Mouse (Mus musculus) hindbrain, embryonic 14.5 days (tissue): ENCODE results near the gene Cryaa. TPM values are rescaled to one million over a fixed set of nuclear protein-coding genes. Genes with fewer than 3 reads are reported as not detected.

Experiments
- ATAC-seq: fragments of 200-750 bp; cut with Nextera tagmentation; 2 replicates; pipeline ENCODE4 v1.8.0; 2017; ENCODE audit warnings: moderate number of reproducible peaks, mild to moderate bottlenecking, moderate TSS enrichment, moderate library complexity; ENCODE audit not compliant: low FRiP score
- DNase-seq: peaks from one replicate; pipeline ENCODE4 v3.0.0-alpha.2; 2015; ENCODE audit warnings: low spot score
- H3K27ac ChIP-seq: fragments of 300-500 bp; sonication (generic); 2 replicates; pipeline ENCODE4 v1.5.1; 2014; ENCODE audit warnings: mild to moderate bottlenecking, moderate library complexity
- H3K27me3 ChIP-seq: fragments of 300-500 bp; sonication (generic); 2 replicates; pipeline ENCODE4 v1.6.1; 2014; ENCODE audit warnings: mild to moderate bottlenecking, low read length, mixed read lengths; ENCODE audit not compliant: control insufficient read depth, insufficient read depth
- H3K36me3 ChIP-seq: fragments of 300-500 bp; sonication (generic); replicated peaks from 2 replicates; pipeline ENCODE4 v1.6.1; 2014; ENCODE audit not compliant: control insufficient read depth, insufficient read depth
- H3K4me1 ChIP-seq: fragments of 300-500 bp; sonication (generic); replicated peaks from 2 replicates; pipeline ENCODE4 v1.6.1; 2014; ENCODE audit warnings: antibody characterized with exemption, low read length, mixed read lengths; ENCODE audit not compliant: control insufficient read depth, insufficient read depth
- H3K4me2 ChIP-seq: fragments of 300-500 bp; sonication (generic); replicated peaks from 2 replicates; pipeline ENCODE4 v1.6.1; 2014; ENCODE audit warnings: mild to moderate bottlenecking, moderate library complexity
- H3K4me3 ChIP-seq: fragments of 300-500 bp; sonication (generic); replicated peaks from 2 replicates; pipeline ENCODE4 v1.5.1; 2014; ENCODE audit warnings: mild to moderate bottlenecking, low read length
- H3K9ac ChIP-seq: fragments of 300-500 bp; sonication (generic); 2 replicates; pipeline ENCODE4 v1.6.1; 2014
- H3K9me3 ChIP-seq: fragments of 300-500 bp; sonication (generic); 2 replicates; pipeline ENCODE4 v1.6.1; 2016; ENCODE audit warnings: low read length; ENCODE audit not compliant: control insufficient read depth
- WGBS: fragments of 180-500 bp; shearing (Covaris S2); extraction: QIAGEN DNeasy Blood & Tissue Kit; methylation state at CpG from one replicate; pipeline ENCODE4 v1.1.7; 2014; 5-methylcytosine and 5-hydroxymethylcytosine counted together
- polyA plus RNA-seq: library from polyadenylated mRNA; unstranded; fragments of >200 nt; fragmentation: Nextera tagmentation; extraction: Ambion mirVana; gene quantifications from 2 replicates; pipeline ENCODE4 v1.2.1, GENCODE M21; 2014

Gene Cryaa
- polyA plus RNA-seq, 1 experiment from 2014 or later = 0.20 TPM

DNA sequence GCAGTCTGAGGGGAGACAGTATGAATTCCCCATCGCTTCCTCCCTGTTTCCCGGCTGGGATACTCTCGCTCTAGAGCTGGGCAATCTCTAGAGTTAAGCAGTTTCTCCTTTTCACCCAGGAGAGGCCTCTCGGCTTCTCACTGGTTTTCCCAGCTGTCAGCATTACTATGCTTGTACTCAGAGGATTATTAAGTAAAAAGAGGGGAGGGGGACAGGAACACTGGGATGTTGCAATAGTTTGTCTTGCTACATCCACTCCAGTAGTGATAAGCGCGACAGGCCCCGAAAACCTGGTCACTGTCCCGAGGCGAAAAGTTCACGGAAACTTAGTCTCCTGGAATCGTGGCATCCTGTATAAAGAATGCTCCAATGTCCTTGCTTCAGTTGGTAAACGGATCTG lies 5.3 kb upstream of the Cryaa start:
- no peaks in the 10 kb centered on the region for H3K36me3 ChIP-seq
- no peak overlapping the region for H3K9ac ChIP-seq
- H3K9me3 ChIP-seq = no peaks in the 10 kb centered on the region
- H3K27ac ChIP-seq = no peak overlapping the region
- WGBS = 94% methylated on average over 12 of the region's 12 CpGs
- no peak overlapping the region for H3K4me2 ChIP-seq
- no peak for ATAC-seq
- no peak for DNase-seq
- no peaks in the 10 kb centered on the region for H3K27me3 ChIP-seq
- H3K4me1 ChIP-seq = no peaks in the 10 kb centered on the region
- H3K4me3 ChIP-seq = no peak overlapping the region

DNA sequence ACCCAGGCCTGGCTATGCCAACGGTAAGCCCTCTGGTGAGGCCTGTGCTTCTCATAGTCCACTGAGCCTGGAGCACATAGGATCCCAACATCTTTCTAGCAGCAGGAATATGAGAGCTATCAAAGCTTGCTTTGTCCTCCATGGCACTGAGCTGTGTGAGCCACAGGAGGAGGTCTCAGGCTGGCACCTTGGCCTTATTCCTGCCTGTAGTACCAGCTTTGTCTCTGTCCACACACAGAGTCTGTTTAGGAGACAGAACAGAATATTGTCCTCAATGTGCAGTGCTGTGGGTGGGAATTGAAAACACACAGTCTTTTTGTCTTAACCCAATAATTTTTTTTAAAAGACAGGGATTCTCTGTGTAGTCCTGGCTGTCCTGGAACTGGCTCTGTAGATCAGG lies 3.2 kb upstream of the Cryaa start:
- H3K4me2 ChIP-seq = no peak overlapping the region
- no peak overlapping the region for H3K27ac ChIP-seq
- H3K4me1 ChIP-seq = no peaks in the 10 kb centered on the region
- DNase-seq (no peak), ATAC-seq (no peak)
- H3K9me3 ChIP-seq = no peaks in the 10 kb centered on the region
- WGBS = 90% methylated on average over 1 of the region's 1 CpGs
- H3K27me3 ChIP-seq = no peaks in the 10 kb centered on the region
- H3K9ac ChIP-seq = no peak overlapping the region
- no peaks in the 10 kb centered on the region for H3K36me3 ChIP-seq
- no peak overlapping the region for H3K4me3 ChIP-seq

- Histone ChIP-seq H3K9ac (no peak overlapping the region), H3K9me3 (no peaks in the 10 kb centered on the region), H3K4me2 (no peak overlapping the region), H3K4me1 (no peaks in the 10 kb centered on the region), H3K27me3 (no peaks in the 10 kb centered on the region), H3K36me3 (no peaks in the 10 kb centered on the region), H3K27ac (no peak overlapping the region), H3K4me3 (no peak overlapping the region)
- DNase-seq = no peak
- ATAC-seq = no peak
- WGBS = 69% methylated on average over 2 of the region's 2 CpGs
These were observed 2.8 kb downstream of the Cryaa start for GRCm38 (mm10) chr17:31680450-31680849.

DNA sequence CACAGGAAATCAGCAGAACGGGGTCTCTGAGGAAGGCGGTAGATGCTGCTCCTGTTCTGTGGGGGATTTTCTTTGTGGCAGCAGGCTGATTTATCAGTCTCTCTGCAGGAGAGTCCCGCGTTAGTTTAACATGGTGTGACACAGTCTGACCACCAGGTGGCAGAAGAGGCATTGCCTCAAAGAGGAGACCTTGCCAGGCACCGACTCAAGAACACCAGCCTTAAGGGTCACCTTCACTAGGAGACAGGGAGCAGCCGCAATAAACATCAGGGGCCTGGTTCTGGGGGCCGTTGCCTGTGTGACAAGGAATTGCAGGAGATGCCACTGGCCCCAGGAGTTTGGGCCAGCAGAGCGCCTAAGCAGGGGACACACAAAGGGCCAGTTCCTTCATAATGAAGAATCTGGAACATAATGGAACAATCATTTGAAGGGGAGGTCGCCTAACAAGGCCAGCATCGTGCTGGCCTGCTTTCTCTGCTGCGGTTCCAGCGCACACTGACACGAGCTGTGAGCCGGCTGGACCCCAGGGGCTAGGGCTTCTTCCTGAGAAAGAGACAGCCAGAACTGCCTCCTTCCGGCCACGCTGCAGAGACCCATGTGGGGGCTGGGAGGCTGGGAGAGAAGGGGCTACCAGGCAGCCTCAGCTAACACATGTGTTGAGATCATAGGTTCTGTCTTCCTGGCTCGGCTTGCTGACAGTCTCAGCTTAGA lies 8.1 kb downstream of the Cryaa start:
- Histone ChIP-seq H3K4me1 (peaks cover 7% of the 10 kb centered on the region), H3K27me3 (no peaks in the 10 kb centered on the region), H3K4me3 (no peak overlapping the region), H3K27ac (peak overlapping the region; percentile 72), H3K9me3 (no peaks in the 10 kb centered on the region), H3K36me3 (no peaks in the 10 kb centered on the region), H3K4me2 (0 out of 2 replicates have a peak overlapping the region, but pooled peaks have one; percentile 24), H3K9ac (peak overlapping the region; percentile 51)
- DNase-seq (peak; percentile 88), ATAC-seq (peak; percentile 85)
- 16% methylated on average over 17 of the region's 17 CpGs for WGBS

DNA sequence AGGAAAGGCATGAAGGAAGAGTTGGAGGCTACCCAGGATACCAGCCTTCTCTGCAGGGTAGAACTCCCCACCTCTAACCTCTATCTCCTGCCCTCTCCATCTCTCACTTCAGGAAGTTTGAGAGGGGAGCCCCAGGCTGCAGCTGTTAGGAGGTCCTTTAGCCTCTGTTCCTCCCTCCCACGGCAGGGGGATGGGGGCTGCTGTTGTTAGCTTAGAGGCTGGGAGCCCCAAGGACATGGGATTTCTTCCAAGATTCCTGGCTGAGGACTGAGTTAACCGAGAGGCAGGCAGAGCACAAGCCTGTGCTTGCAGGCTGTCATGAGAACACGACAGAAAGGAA lies 8.6 kb downstream of the Cryaa start:
- Histone ChIP-seq H3K27ac (peak overlapping the region; percentile 72), H3K9ac (no peak overlapping the region; the same call in 1 of the 2 replicates), H3K27me3 (no peaks in the 10 kb centered on the region), H3K4me3 (no peak overlapping the region), H3K4me2 (no peak overlapping the region), H3K4me1 (peaks cover 7% of the 10 kb centered on the region), H3K36me3 (no peaks in the 10 kb centered on the region), H3K9me3 (no peaks in the 10 kb centered on the region)
- no peak for DNase-seq
- 38% methylated on average over 3 of the region's 3 CpGs for WGBS
- ATAC-seq = peak; percentile 10; the same call in 1 of the 2 replicates

- no peak overlapping the region for H3K27ac ChIP-seq
- 72% methylated on average over 9 of the region's 9 CpGs for WGBS
- ATAC-seq (no peak), DNase-seq (no peak)
- no peaks in the 10 kb centered on the region for H3K36me3 ChIP-seq
- no peak overlapping the region for H3K4me2 ChIP-seq
- H3K9ac ChIP-seq = no peak overlapping the region
- peaks cover 7% of the 10 kb centered on the region for H3K4me1 ChIP-seq
- no peak overlapping the region for H3K4me3 ChIP-seq
- no peaks in the 10 kb centered on the region for H3K9me3 ChIP-seq
- H3K27me3 ChIP-seq = no peaks in the 10 kb centered on the region
These were observed 10.5 kb downstream of the Cryaa start for GRCm38 (mm10) chr17:31688112-31688511.

DNA sequence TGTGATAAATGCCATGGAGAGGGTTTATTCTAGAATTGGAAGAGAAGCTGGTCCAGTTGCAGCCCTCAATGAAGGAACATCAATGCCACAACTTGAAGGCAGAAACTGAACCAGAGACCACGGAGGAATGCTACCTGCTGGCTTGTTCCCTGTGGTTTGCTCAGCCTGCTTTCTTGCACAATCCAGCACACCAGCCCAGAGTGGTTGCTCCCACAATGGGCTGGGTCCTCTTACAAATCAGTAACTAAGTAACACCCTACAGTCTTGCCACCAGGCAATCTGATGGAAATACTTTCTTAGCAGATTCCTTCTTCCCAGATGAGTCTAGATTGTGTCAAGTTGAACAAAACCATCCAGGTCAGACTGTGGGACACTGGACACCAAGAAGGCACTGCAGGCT lies 12.0 kb downstream of the Cryaa start:
- no peak overlapping the region for H3K4me3 ChIP-seq
- H3K4me1 ChIP-seq = peaks cover 7% of the 10 kb centered on the region
- H3K36me3 ChIP-seq = no peaks in the 10 kb centered on the region
- H3K9ac ChIP-seq = no peak overlapping the region
- H3K9me3 ChIP-seq = no peaks in the 10 kb centered on the region
- DNase-seq (no peak), ATAC-seq (no peak)
- no peaks in the 10 kb centered on the region for H3K27me3 ChIP-seq
- no peak overlapping the region for H3K4me2 ChIP-seq
- WGBS = 82% methylated on average over 1 of the region's 1 CpGs
- no peak overlapping the region for H3K27ac ChIP-seq

GRCm38 (mm10) chr17:31692918-31693317 lies 15.3 kb downstream of the Cryaa start:
- Histone ChIP-seq H3K9ac (no peak overlapping the region), H3K4me2 (no peak overlapping the region), H3K36me3 (no peaks in the 10 kb centered on the region), H3K4me3 (no peak overlapping the region), H3K27ac (no peak overlapping the region), H3K4me1 (no peaks in the 10 kb centered on the region), H3K9me3 (no peaks in the 10 kb centered on the region), H3K27me3 (no peaks in the 10 kb centered on the region)
- 39% methylated on average over 5 of the region's 5 CpGs for WGBS
- ATAC-seq (no peak), DNase-seq (no peak)

GRCm38 (mm10) chr17:31693330-31694022 lies 15.9 kb downstream of the Cryaa start:
- WGBS = 3% methylated on average over 20 of the region's 20 CpGs
- H3K27ac ChIP-seq = no peak overlapping the region

More at GRCm38 (mm10) chr17:31693330-31694022, 15.9 kb downstream of the Cryaa start:
- Histone ChIP-seq H3K27me3 (no peaks in the 10 kb centered on the region), H3K4me3 (no peak overlapping the region), H3K9me3 (no peaks in the 10 kb centered on the region), H3K4me2 (peak overlapping the region; percentile 29), H3K9ac (no peak overlapping the region), H3K4me1 (no peaks in the 10 kb centered on the region), H3K36me3 (no peaks in the 10 kb centered on the region)
- peak; percentile 69 for DNase-seq
- ATAC-seq = no peak; the same call in 1 of the 2 replicates
